Mouse (Mus musculus) right cerebral cortex, adult 18-20 months (tissue): ENCODE measurements around the gene Srpk2.
"Not testable (repeated sequence)": the region's sequence is repeated elsewhere in the genome, so short reads cannot be mapped to it uniquely, and the experiment has no call there.

Source experiments
- DNase-seq: peaks from one replicate; pipeline ENCODE4 v3.0.0; 2022; ENCODE audit warnings: mixed read lengths

The Srpk2 gene

GRCm38 (mm10) chr5:23672136-23672535 is 12.3 kb downstream of the Srpk2 start:
- DNase-seq: no peak

- no peak for DNase-seq
These were observed 13.5 kb downstream of the Srpk2 start for GRCm38 (mm10) chr5:23670880-23671279.

DNA sequence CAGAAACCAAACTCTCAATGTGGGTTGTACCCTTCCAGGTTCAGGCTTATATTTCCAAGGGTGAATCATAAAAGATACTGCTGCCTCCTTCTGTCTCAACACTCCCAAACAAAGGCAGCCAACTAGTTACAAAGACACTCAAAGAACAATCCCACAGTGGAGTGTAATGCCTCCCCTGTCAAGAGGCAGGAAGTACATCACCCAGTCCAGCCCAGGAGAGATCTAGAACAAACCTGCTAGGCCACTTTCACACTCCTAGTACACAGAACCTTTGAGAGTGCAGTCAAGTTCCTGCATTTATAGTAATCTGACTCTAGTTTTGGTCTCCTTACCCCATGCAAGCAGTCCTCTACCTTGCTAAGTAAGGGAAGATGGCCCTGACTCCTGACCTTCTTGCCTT is 18.5 kb downstream of the Srpk2 start:
- no peak for DNase-seq

GRCm38 (mm10) chr5:23661191-23661590 is 23.2 kb downstream of the Srpk2 start:
- no peak for DNase-seq

DNA sequence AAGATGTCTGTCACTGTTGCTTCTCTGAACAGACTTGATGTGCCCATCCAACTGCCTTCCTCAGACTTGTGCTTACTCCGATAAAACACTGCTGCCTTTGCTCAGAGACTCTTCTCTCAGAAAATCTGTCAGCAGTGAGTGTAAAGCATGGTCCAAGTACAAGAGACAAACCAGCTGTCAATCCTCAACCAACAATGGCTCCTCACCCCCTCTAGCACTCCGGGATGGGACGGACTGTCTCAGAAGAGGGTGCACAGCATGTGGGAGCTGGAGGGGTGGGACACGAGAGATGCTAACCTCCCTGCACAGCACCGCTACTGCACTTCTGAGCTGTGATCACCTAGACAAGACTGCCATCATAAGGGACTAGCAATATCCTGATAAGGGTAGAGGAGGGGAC is 26.4 kb downstream of the Srpk2 start:
- DNase-seq: no peak

DNA sequence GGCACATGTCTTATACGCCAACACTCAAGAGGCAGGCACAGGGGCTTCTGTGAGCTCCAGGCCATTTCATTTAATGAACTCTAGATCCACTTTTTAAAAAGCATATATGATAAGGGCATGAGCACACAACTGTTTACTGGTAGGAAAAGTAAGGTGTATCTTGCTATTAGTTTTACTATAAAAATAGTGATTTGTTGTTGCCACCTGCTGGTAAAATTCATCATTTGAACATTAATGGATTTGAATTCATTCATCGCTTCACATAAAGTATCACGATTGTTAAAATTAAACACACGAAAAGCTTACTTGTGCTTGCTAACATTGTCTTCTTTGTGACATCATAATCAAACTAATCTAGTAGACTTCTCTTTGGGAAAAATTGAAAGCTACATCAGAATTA is 27.8 kb downstream of the Srpk2 start:
- no peak for DNase-seq

GRCm38 (mm10) chr5:23655030-23655429 is 29.4 kb downstream of the Srpk2 start:
- no peak for DNase-seq

DNA sequence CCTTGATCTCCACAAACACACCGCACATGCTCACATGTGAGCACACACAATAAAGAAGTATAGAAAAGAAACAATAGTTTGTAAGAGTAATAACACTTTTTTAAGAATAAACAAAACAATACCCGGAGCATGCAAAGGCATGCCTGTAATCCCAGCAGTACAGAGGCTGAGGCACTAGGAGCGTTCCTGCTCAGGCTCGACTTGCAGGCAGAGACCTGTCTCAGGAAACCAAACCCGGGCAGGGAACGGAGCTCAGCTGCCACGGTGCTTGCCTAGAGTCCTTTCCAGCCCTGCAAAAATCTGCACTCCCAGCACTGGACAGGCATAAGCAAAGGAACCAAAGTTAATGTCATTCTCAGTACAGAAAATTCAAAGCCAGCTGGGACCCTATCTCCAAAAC is 32.1 kb downstream of the Srpk2 start:
- no peak for DNase-seq

GRCm38 (mm10) chr5:23651786-23652185 is 32.6 kb downstream of the Srpk2 start:
- DNase-seq: no peak

GRCm38 (mm10) chr5:23650504-23650903 is 33.9 kb downstream of the Srpk2 start:
- DNase-seq: no peak

GRCm38 (mm10) chr5:23649246-23649645 is 35.2 kb downstream of the Srpk2 start:
- DNase-seq: no peak

DNA sequence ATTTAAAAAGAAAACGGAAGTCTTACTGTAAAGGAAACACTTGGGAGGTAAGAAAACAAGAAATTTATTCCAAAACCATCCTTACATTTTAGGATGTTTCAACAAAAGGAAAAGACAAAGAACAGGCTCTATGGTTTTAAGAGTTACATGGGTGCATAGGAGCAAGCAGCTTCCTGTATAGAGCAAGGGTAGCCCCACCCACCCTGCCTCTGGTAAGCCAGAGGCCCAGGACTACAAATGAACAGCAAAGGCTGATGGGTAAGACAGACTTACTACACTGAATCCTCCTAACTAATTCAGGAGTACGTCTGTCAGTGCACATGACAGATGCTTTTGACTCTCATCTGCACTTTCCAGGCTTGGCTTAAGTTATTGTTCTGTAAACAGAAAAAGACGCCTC is 38.7 kb downstream of the Srpk2 start:
- no peak for DNase-seq

GRCm38 (mm10) chr5:23639193-23639592 is 45.2 kb downstream of the Srpk2 start:
- DNase-seq: not testable (repeated sequence)

GRCm38 (mm10) chr5:23638023-23638422 is 46.4 kb downstream of the Srpk2 start:
- DNase-seq: no peak

DNA sequence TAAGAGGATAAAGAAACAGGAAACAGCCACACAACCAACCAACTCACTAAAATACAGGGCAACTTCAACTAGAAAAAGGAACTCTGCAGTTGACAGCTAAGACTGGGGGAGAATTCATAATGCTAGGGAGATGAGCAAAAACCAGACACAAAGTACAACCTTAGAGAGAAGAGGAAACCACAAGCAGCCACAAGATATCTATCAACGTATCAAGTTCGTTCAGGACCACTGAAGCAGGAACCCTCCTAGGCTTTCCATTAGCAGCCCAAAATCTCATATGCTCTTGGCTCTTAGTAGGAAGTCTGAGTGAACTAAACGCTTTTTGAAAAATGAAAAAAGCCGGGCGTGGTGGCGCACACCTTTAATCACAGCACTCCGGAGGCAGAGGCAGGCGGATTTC is 47.1 kb downstream of the Srpk2 start:
- no peak for DNase-seq

- DNase-seq: no peak
These were observed 52.9 kb downstream of the Srpk2 start for GRCm38 (mm10) chr5:23631490-23631889.

DNA sequence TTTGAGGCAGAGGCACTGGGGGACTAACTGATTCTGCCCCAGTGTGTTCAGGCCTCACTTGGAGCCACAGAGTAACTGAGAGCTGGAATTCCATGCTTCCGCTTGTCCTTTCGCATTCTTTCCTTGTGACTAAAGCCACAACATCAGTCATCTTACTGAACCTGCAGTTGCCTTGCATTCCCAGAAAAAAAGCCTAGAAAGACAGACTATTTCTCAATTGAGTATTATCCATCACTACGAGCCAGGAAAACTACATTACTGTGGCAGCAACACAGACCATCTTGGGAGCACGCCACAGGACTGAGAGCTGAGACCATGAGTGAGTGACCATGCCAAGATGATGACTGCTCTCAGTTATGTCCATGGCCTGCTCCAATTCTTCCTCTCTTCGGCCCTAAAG is 57.2 kb downstream of the Srpk2 start:
- DNase-seq: no peak

- no peak for DNase-seq
These were observed 58.2 kb downstream of the Srpk2 start for GRCm38 (mm10) chr5:23626173-23626572.

- no peak for DNase-seq
These were observed 63.8 kb downstream of the Srpk2 start for GRCm38 (mm10) chr5:23620621-23621020.

DNA sequence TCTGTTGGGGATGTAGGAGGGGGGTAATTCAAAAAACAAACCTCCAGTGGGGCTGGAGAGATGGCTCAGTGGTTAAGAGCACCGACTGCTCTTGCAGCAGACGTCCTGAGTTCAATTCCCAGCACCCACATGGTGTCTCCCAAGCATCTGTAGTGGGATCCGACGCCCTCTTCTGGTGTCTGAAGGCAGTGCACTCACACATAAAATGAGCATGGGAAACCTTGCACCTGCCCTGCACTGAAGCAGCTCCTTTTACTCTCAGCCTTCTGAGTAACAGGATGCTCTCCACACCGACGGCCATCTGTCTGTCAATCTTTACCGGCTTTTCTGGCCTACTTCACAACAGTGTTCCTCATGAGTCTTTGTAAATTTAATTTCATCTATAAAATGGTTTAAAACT is 65.8 kb downstream of the Srpk2 start:
- no peak for DNase-seq

GRCm38 (mm10) chr5:23617104-23617415 is 67.4 kb downstream of the Srpk2 start:
- no peak for DNase-seq

DNA sequence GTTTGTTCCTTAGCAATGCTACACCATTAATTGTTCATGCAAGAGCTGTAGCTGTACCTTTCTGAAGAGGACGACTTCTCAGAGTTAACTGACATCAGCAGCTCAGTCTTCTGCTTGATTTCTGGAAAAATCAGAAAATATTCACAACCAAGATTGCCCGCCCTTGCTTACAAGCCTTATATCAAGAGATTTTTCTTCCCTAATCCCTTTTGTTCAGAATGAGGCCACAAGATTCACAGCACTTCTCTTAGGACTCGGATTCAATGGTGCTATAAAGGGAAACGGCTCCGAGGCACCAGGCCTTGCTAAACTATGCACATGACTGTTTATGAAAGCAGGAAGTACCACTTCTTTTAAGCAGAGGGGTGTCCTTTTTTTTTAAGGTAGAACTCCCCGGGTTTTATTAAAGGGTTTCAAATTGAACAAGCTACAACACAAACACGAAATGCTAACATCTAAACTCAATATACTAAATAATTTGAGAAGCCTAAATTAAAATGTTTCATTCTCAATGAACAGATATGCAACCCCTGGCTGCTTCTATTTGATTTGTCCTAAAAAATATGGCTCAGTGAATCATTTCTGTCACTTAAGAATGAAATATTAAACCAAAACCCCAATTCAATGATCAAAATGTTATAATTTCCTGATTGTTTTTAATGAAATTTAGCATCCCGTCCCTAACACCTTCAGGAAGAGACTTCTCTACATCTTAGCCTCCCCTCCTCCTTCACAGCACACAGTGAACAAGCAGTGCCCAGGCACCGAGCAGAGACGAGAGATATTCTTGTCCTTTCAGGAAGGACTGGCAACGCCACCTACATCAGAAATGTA is 67.9 kb downstream of the Srpk2 start:
- DNase-seq: peak; percentile 67

GRCm38 (mm10) chr5:23615586-23616269 is 68.7 kb downstream of the Srpk2 start:
- DNase-seq: no peak

DNA sequence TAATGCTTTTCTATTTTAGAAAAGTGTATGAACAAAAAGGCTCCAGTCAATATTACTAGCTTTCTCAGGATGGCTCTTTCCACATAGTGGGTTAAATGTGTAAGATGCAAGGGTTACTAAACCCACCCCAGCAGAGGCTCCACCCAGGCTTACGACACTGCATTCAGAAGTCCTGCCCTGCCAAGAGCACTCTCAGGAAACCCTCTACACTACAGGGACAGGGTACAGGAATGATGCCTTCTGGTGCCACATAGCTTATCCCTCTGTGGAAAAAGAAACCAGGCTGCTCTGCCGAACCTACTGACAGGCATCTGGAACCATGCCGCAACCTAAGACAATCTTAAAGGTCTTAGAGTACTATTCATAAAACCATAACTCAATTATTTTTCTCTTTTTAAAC is 71.6 kb downstream of the Srpk2 start:
- DNase-seq: no peak
